Mouse (Mus musculus) CH12.LX (cell line): Measurements from ENCODE around the gene Dock3.

Experiments
- CHD1 ChIP-seq: IDR thresholded peaks from 2 replicates; pipeline ENCODE4 v1.6.1; 2012; ENCODE audit warnings: low read depth, low read length, improper control_type of control experiment, inconsistent platforms
- MAX ChIP-seq: IDR thresholded peaks from 2 replicates; pipeline ENCODE4 v1.6.1; 2011; ENCODE audit warnings: low read length, improper control_type of control experiment
- POLR2A ChIP-seq: IDR thresholded peaks from 2 replicates; pipeline ENCODE4 v1.6.1; 2011; ENCODE audit warnings: low read depth, mild to moderate bottlenecking, improper control_type of control experiment, low read length
- USF1 ChIP-seq: IDR thresholded peaks from 2 replicates; pipeline ENCODE4 v1.6.1; 2014; ENCODE audit warnings: low read depth, mild to moderate bottlenecking, inconsistent platforms, low read length, improper control_type of control experiment
- ZC3H11A ChIP-seq: IDR thresholded peaks from 2 replicates; pipeline ENCODE4 v1.6.1; 2012; ENCODE audit warnings: low read depth, mild to moderate bottlenecking, inconsistent platforms, low read length, improper control_type of control experiment

- TF ChIP-seq ZC3H11A: no peak
- no peak for TF ChIP-seq USF1
- no peak for TF ChIP-seq POLR2A
- TF ChIP-seq CHD1: no peak
- no peak for TF ChIP-seq MAX
Observed at GRCm38 (mm10) chr9:107262375-107262774, 30.7 kb upstream of the Dock3 start.
